Mouse (Mus musculus): Measurements from ENCODE around the gene Gm20388. TPM values are rescaled to one million over a fixed set of nuclear protein-coding genes. Genes with fewer than 3 reads are reported as not detected.
"Not testable (repeated sequence)": the region's sequence is repeated elsewhere in the genome, so short reads cannot be mapped to it uniquely, and the experiment has no call there.

The Gm20388 gene
- total RNA-seq, 1 experiment = 27.0 TPM

- Histone ChIP-seq H3K4me3 (ENCODE audit: insufficient read depth in 1 of 2, low read depth in 1 of 2, low read length in 2 of 2, poor library complexity in 1 of 2, severe bottlenecking in 1 of 2) (no peak overlapping the region), H3K9ac (ENCODE audit: insufficient read depth, low read depth, low read length, poor library complexity, severe bottlenecking) (no peak overlapping the region), H3K9me3 (ENCODE audit: control insufficient read depth, insufficient read depth, low read depth, low read length) (no peaks in the 10 kb centered on the region), H3K4me1 (ENCODE audit: control insufficient read depth in 2 of 2, insufficient read depth in 2 of 2, low read length in 2 of 2, poor library complexity in 1 of 2) (peaks cover 13 to 16% of the 10 kb centered on the region in 2 experiments), H3K36me3 (ENCODE audit: control insufficient read depth, insufficient read depth, low read length, poor library complexity, severe bottlenecking) (no peaks in the 10 kb centered on the region), H3K27ac (ENCODE audit: insufficient read depth, low read depth, low read length, poor library complexity, severe bottlenecking) (no peak overlapping the region)
- no peak for DNase-seq (ENCODE audit: low read depth, low spot score)
- TF ChIP-seq HCFC1 (IDR thresholded peaks at IDR 0.05; ENCODE audit: borderline replicate concordance, insufficient read depth, low read length) (no peak), CHD2 (IDR thresholded peaks at IDR 0.05; ENCODE audit: low read depth, low read length) (no peak), ZC3H11A (IDR thresholded peaks at IDR 0.05; ENCODE audit: borderline replicate concordance, low read depth, low read length) (no peak), MAFK (IDR thresholded peaks at IDR 0.05; ENCODE audit: insufficient read depth, low read depth, low read length) (no peak), ZNF384 (IDR thresholded peaks at IDR 0.05; ENCODE audit: low read depth, low read length) (no peak)
- in situ Hi-C loops (cut with MboI; ENCODE audit: low sequenced_read_pairs in 2 of 2, unreplicated experiment in 2 of 2) = no loop called here
Measured at GRCm38 (mm10) chr8:123025951-123026351, 3115.3 kb downstream of the Gm20388 start.

GRCm38 (mm10) chr8:123027786-123028185 is 3117.1 kb downstream of the Gm20388 start:
- in situ Hi-C loops (cut with MboI; ENCODE audit: low sequenced_read_pairs in 2 of 2, unreplicated experiment in 2 of 2) = no loop called here
- no peak for DNase-seq (ENCODE audit: low read depth, low spot score)
- Histone ChIP-seq H3K4me1 (ENCODE audit: control insufficient read depth in 2 of 2, insufficient read depth in 2 of 2, low read length in 2 of 2, poor library complexity in 1 of 2) (peaks cover 6 to 21% of the 10 kb centered on the region in 2 experiments; a peak in 3 of 4 replicates), H3K9me3 (ENCODE audit: control insufficient read depth, insufficient read depth, low read depth, low read length) (no peaks in the 10 kb centered on the region), H3K27ac (ENCODE audit: insufficient read depth, low read depth, low read length, poor library complexity, severe bottlenecking) (no peak overlapping the region), H3K36me3 (ENCODE audit: control insufficient read depth, insufficient read depth, low read length, poor library complexity, severe bottlenecking) (no peaks in the 10 kb centered on the region), H3K9ac (ENCODE audit: insufficient read depth, low read depth, low read length, poor library complexity, severe bottlenecking) (no peak overlapping the region), H3K4me3 (ENCODE audit: insufficient read depth in 1 of 2, low read depth in 1 of 2, low read length in 2 of 2, poor library complexity in 1 of 2, severe bottlenecking in 1 of 2) (no peak overlapping the region)
- no peak for TF ChIP-seq ZC3H11A (IDR thresholded peaks at IDR 0.05; ENCODE audit: borderline replicate concordance, low read depth, low read length)
- TF ChIP-seq CHD2 (IDR thresholded peaks at IDR 0.05; ENCODE audit: low read depth, low read length) = no peak
- no peak for TF ChIP-seq ZNF384 (IDR thresholded peaks at IDR 0.05; ENCODE audit: low read depth, low read length)
- no peak for TF ChIP-seq HCFC1 (IDR thresholded peaks at IDR 0.05; ENCODE audit: borderline replicate concordance, insufficient read depth, low read length)
- no peak for TF ChIP-seq MAFK (IDR thresholded peaks at IDR 0.05; ENCODE audit: insufficient read depth, low read depth, low read length)

- H3K4me1 ChIP-seq (ENCODE audit: control insufficient read depth in 2 of 2, insufficient read depth in 2 of 2, low read length in 2 of 2, poor library complexity in 1 of 2) = peaks cover 5 to 24% of the 10 kb centered on the region in 2 experiments; a peak in 3 of 4 replicates
- H3K27ac ChIP-seq (ENCODE audit: insufficient read depth, low read depth, low read length, poor library complexity, severe bottlenecking); DNase-seq (ENCODE audit: low read depth, low spot score); H3K36me3 ChIP-seq (ENCODE audit: control insufficient read depth, insufficient read depth, low read length, poor library complexity, severe bottlenecking); H3K9ac ChIP-seq (ENCODE audit: insufficient read depth, low read depth, low read length, poor library complexity, severe bottlenecking); H3K4me3 ChIP-seq (ENCODE audit: insufficient read depth in 1 of 2, low read depth in 1 of 2, low read length in 2 of 2, poor library complexity in 1 of 2, severe bottlenecking in 1 of 2); in situ Hi-C loops (cut with MboI; ENCODE audit: low sequenced_read_pairs in 2 of 2, unreplicated experiment in 2 of 2); H3K9me3 ChIP-seq (ENCODE audit: control insufficient read depth, insufficient read depth, low read depth, low read length): not testable (repeated sequence)
Measured at GRCm38 (mm10) chr8:123030091-123030490, 3119.4 kb downstream of the Gm20388 start.

- no peaks in the 10 kb centered on the region for H3K9me3 ChIP-seq (ENCODE audit: control insufficient read depth, insufficient read depth, low read depth, low read length)
- TF ChIP-seq ZNF384 (IDR thresholded peaks at IDR 0.05; ENCODE audit: low read depth, low read length) (no peak), HCFC1 (IDR thresholded peaks at IDR 0.05; ENCODE audit: borderline replicate concordance, insufficient read depth, low read length) (no peak), CHD2 (IDR thresholded peaks at IDR 0.05; ENCODE audit: low read depth, low read length) (no peak), MAFK (IDR thresholded peaks at IDR 0.05; ENCODE audit: insufficient read depth, low read depth, low read length) (no peak), ZC3H11A (IDR thresholded peaks at IDR 0.05; ENCODE audit: borderline replicate concordance, low read depth, low read length) (no peak)
- no peak for DNase-seq (ENCODE audit: low read depth, low spot score)
- H3K4me1 ChIP-seq (ENCODE audit: control insufficient read depth in 2 of 2, insufficient read depth in 2 of 2, low read length in 2 of 2, poor library complexity in 1 of 2) = peaks cover 8 to 19% of the 10 kb centered on the region in 2 experiments
- no peak overlapping the region for H3K4me3 ChIP-seq (ENCODE audit: insufficient read depth in 1 of 2, low read depth in 1 of 2, low read length in 2 of 2, poor library complexity in 1 of 2, severe bottlenecking in 1 of 2)
- in situ Hi-C loops (cut with MboI; ENCODE audit: low sequenced_read_pairs in 2 of 2, unreplicated experiment in 2 of 2) = no loop called here
- H3K9ac ChIP-seq (ENCODE audit: insufficient read depth, low read depth, low read length, poor library complexity, severe bottlenecking) = no peak overlapping the region
- H3K36me3 ChIP-seq (ENCODE audit: control insufficient read depth, insufficient read depth, low read length, poor library complexity, severe bottlenecking) = no peaks in the 10 kb centered on the region
- no peak overlapping the region for H3K27ac ChIP-seq (ENCODE audit: insufficient read depth, low read depth, low read length, poor library complexity, severe bottlenecking)
Measured at GRCm38 (mm10) chr8:123031321-123031978, 3120.8 kb downstream of the Gm20388 start.

GRCm38 (mm10) chr8:123032730-123033129 is 3122.1 kb downstream of the Gm20388 start:
- H3K27ac ChIP-seq (ENCODE audit: insufficient read depth, low read depth, low read length, poor library complexity, severe bottlenecking) = no peak overlapping the region
- H3K36me3 ChIP-seq (ENCODE audit: control insufficient read depth, insufficient read depth, low read length, poor library complexity, severe bottlenecking) = no peaks in the 10 kb centered on the region
- H3K4me1 ChIP-seq (ENCODE audit: control insufficient read depth in 2 of 2, insufficient read depth in 2 of 2, low read length in 2 of 2, poor library complexity in 1 of 2) = peaks cover 8 to 18% of the 10 kb centered on the region in 2 experiments
- H3K9ac ChIP-seq (ENCODE audit: insufficient read depth, low read depth, low read length, poor library complexity, severe bottlenecking) = no peak overlapping the region
- DNase-seq (ENCODE audit: low read depth, low spot score) = no peak
- TF ChIP-seq ZNF384 (IDR thresholded peaks at IDR 0.05; ENCODE audit: low read depth, low read length) (peak; percentile 47), MAFK (IDR thresholded peaks at IDR 0.05; ENCODE audit: insufficient read depth, low read depth, low read length) (no peak)
- in situ Hi-C loops (cut with MboI; ENCODE audit: low sequenced_read_pairs in 2 of 2, unreplicated experiment in 2 of 2) = no loop called here
- H3K4me3 ChIP-seq (ENCODE audit: insufficient read depth in 1 of 2, low read depth in 1 of 2, low read length in 2 of 2, poor library complexity in 1 of 2, severe bottlenecking in 1 of 2) = no peak overlapping the region
- no peaks in the 10 kb centered on the region for H3K9me3 ChIP-seq (ENCODE audit: control insufficient read depth, insufficient read depth, low read depth, low read length)
